In the genomic region with DNA sequence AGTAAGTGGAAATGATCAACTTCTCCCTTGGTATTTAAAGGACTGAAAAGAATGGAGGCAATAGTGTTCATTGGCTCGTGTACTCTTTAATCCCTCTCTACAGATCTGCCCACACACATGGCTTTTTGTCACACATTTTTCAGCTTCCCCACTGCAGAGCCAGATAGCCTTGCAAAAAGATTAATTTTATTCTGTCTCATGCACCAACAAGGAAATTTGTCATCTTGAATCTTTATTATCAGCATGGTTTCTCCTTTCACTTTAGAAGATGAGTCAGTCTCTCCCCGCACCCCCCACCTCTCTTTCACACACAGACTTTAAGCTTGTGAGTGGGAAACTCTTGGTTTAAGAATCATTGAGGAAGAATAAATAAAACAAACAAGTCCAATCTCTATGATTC, we compare ENCODE assay signal across 14 mouse cellular contexts. TPM values are rescaled to one million over a fixed set of nuclear protein-coding genes. Genes with fewer than 3 reads are reported as not detected.
"Had no signal": no experiment of that assay in that cellular context is flagged by ENCODE, and none has a peak within 500 bp of the region (broad histone marks: within the 10 kb centered on the region; RNA-seq: fewer than 3 reads in every experiment).

No protein-coding gene starts in this region.

- H3K36me3 ChIP-seq: liver, embryonic 13.5 days; midbrain, embryonic 12.5 days; midbrain, embryonic 15.5 days had no signal

- H3K4me3 ChIP-seq: liver, embryonic 13.5 days; midbrain, embryonic 12.5 days; midbrain, embryonic 15.5 days had no signal

- H3K9ac ChIP-seq: liver, embryonic 13.5 days; midbrain, embryonic 12.5 days; midbrain, embryonic 15.5 days had no signal

- H3K4me1 ChIP-seq: liver, embryonic 13.5 days; midbrain, embryonic 12.5 days; midbrain, embryonic 15.5 days had no signal

- DNase-seq: kidney, adult 18-20 months; kidney, adult 9 months; kidney, postnatal 14 days; kidney, postnatal 4 days; liver, embryonic 13.5 days; lung, adult 2 months; lung, postnatal 14 days; lung, postnatal 4 days; retina, postnatal 1 day; right cerebral cortex, postnatal 4 days; thymus, postnatal 25 days had no signal

- ATAC-seq: midbrain, embryonic 15.5 days had no signal

- H3K27me3 ChIP-seq: liver, embryonic 13.5 days; midbrain, embryonic 12.5 days; midbrain, embryonic 15.5 days had no signal

- H3K4me2 ChIP-seq: liver, embryonic 13.5 days; midbrain, embryonic 12.5 days; midbrain, embryonic 15.5 days had no signal

- H3K9me3 ChIP-seq: liver, embryonic 13.5 days; midbrain, embryonic 12.5 days; midbrain, embryonic 15.5 days had no signal

- H3K27ac ChIP-seq: liver, embryonic 13.5 days; midbrain, embryonic 12.5 days; midbrain, embryonic 15.5 days had no signal

RNA-seq across cellular contexts. Expression of a gene that starts 20.7 kb away (rescaled TPM):
- polyA plus RNA-seq: liver, adult 2 months had no signal
